Mouse (Mus musculus) forebrain, embryonic 13.5 days (tissue): ENCODE measurements around the gene Otoa. TPM values are rescaled to one million over a fixed set of nuclear protein-coding genes. Genes with fewer than 3 reads are reported as not detected.

Experiments
- ATAC-seq: fragments of 200-750 bp; cut with Nextera tagmentation; 2 replicates; pipeline ENCODE4 v1.8.0; 2017
- H3K27ac ChIP-seq: fragments of 300-500 bp; sonication (generic); 2 replicates; pipeline ENCODE4 v1.5.1; 2015; ENCODE audit warnings: inconsistent platforms, mild to moderate bottlenecking, moderate library complexity
- H3K27me3 ChIP-seq: fragments of 300-500 bp; sonication (generic); 2 replicates; pipeline ENCODE4 v1.6.1; 2015; ENCODE audit warnings: mild to moderate bottlenecking, inconsistent platforms
- H3K36me3 ChIP-seq: fragments of 300-500 bp; sonication (generic); 2 replicates; pipeline ENCODE4 v1.6.1; 2015; ENCODE audit warnings: mild to moderate bottlenecking, inconsistent platforms; ENCODE audit not compliant: poor library complexity, severe bottlenecking
- H3K4me1 ChIP-seq: fragments of 300-500 bp; sonication (generic); 2 replicates; pipeline ENCODE4 v1.6.1; 2015; ENCODE audit warnings: inconsistent platforms
- H3K4me2 ChIP-seq: fragments of 300-500 bp; sonication (generic); 2 replicates; pipeline ENCODE4 v1.6.1; 2015; ENCODE audit warnings: inconsistent platforms, mild to moderate bottlenecking, moderate library complexity
- H3K4me3 ChIP-seq: fragments of 300-500 bp; sonication (generic); 2 replicates; pipeline ENCODE4 v1.5.1; 2015; ENCODE audit warnings: mild to moderate bottlenecking, inconsistent platforms
- H3K9ac ChIP-seq: fragments of 300-500 bp; sonication (generic); 2 replicates; pipeline ENCODE4 v1.6.1; 2015; ENCODE audit warnings: mild to moderate bottlenecking, inconsistent platforms
- H3K9me3 ChIP-seq: fragments of 300-500 bp; sonication (generic); replicated peaks from 2 replicates; pipeline ENCODE4 v1.6.1; 2016; ENCODE audit warnings: inconsistent platforms
- WGBS: fragments of 180-500 bp; shearing (Covaris S2); methylation state at CpG from one replicate; pipeline ENCODE4 v1.1.7; 2015; 5-methylcytosine and 5-hydroxymethylcytosine counted together
- polyA plus RNA-seq: library from polyadenylated mRNA; unstranded; fragments of >200 nt; fragmentation: Nextera tagmentation; extraction: Ambion mirVana; gene quantifications from 2 replicates; pipeline ENCODE4 v1.2.1, GENCODE M21; 2015

Gene Otoa
- polyA plus RNA-seq, 1 experiment from 2014 or later: 0.31 TPM

DNA sequence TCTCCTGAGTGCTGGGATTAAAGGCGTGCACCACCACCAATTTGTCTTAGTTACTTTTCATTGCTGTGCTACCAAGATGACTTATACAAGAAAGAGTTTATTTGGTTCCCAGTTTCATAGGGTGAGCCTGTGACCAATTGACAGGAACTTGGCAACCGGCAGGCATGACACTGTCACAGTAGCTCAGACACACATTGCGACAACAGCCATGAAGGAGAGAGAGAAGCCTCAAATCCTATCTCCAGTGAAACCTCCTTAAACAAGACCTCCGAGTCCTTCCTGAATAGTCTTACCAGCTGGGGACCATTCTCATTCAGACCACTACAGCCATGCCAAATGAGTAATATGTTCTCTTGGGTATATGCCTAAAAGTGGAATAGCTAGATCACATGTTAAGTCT, 28.4 kb upstream of the Otoa start:
- H3K4me1 ChIP-seq: 0 out of 2 replicates have a peak, but pooled peaks cover 3% of the 10 kb centered on the region
- no peak for ATAC-seq
- H3K27me3 ChIP-seq: no peaks in the 10 kb centered on the region
- H3K4me2 ChIP-seq: no peak overlapping the region
- no peak overlapping the region for H3K9ac ChIP-seq
- no peaks in the 10 kb centered on the region for H3K9me3 ChIP-seq
- no peak overlapping the region for H3K27ac ChIP-seq
- H3K36me3 ChIP-seq: peaks cover 76% of the 10 kb centered on the region
- 94% methylated on average over 4 of the region's 4 CpGs for WGBS
- no peak overlapping the region for H3K4me3 ChIP-seq

- H3K4me2 ChIP-seq: no peak overlapping the region
- no peaks in the 10 kb centered on the region for H3K9me3 ChIP-seq
- no peak overlapping the region for H3K9ac ChIP-seq
- no peak overlapping the region for H3K27ac ChIP-seq
- peaks cover 57% of the 10 kb centered on the region for H3K36me3 ChIP-seq
- no peak overlapping the region for H3K4me3 ChIP-seq
- WGBS: 72% methylated on average over 6 of the region's 6 CpGs
- H3K4me1 ChIP-seq: 0 out of 2 replicates have a peak, but pooled peaks cover 3% of the 10 kb centered on the region
- no peaks in the 10 kb centered on the region for H3K27me3 ChIP-seq
- ATAC-seq: no peak
Observed at GRCm38 (mm10) chr7:121059477-121060218, 21.8 kb upstream of the Otoa start.

DNA sequence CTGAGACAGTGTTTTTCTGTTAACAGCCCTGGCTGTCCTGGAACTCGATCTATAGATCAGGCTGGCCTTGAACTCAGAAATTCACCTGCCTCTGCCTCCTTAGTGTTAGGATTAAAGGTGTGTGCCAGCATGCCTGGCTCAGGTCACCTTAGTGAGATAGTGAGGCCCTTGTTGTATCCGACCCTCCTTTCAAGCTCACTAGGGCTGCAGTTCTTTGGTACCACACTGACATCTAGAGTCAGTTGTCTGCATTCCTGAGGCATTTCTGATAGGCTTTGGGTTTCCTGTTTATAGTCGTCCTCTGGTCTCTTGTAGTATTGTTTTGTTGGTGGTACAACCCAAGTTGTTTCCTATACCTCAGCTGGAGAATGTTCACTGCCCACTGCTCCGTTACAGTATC, 17.1 kb upstream of the Otoa start:
- no peaks in the 10 kb centered on the region for H3K27me3 ChIP-seq
- H3K4me1 ChIP-seq: 0 out of 2 replicates have a peak, but pooled peaks cover 3% of the 10 kb centered on the region
- peaks cover 23% of the 10 kb centered on the region for H3K36me3 ChIP-seq
- no peak overlapping the region for H3K9ac ChIP-seq
- no peak overlapping the region for H3K4me3 ChIP-seq
- no peak for ATAC-seq
- H3K9me3 ChIP-seq: no peaks in the 10 kb centered on the region
- no peak overlapping the region for H3K4me2 ChIP-seq
- WGBS: 69% methylated on average over 4 of the region's 4 CpGs
- H3K27ac ChIP-seq: no peak overlapping the region

DNA sequence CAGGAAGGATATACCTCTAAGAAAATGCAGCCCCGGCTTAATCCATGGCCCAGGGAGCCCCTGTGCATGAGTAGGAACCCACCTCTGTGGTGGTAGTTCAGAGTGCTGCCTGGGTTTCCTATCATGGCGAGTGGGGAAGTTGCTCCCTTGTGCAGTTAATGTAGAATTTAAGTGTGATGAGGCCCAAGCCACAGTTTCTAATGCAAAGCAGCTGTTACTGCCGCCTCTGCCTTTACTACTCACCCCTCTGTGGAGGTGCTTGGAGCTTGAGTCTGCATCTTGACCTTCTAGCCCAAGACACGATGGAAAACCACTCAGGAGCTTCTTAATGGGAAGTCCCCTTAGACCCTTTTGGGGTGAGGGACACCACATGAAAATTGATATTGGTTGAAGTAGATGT, 10.2 kb upstream of the Otoa start:
- H3K9me3 ChIP-seq: no peaks in the 10 kb centered on the region
- H3K4me3 ChIP-seq: no peak overlapping the region
- ATAC-seq: no peak
- H3K27ac ChIP-seq: no peak overlapping the region
- H3K4me2 ChIP-seq: no peak overlapping the region
- 95% methylated on average over 4 of the region's 4 CpGs for WGBS
- H3K36me3 ChIP-seq: peaks cover 40% of the 10 kb centered on the region
- H3K27me3 ChIP-seq: no peaks in the 10 kb centered on the region
- no peaks in the 10 kb centered on the region for H3K4me1 ChIP-seq
- H3K9ac ChIP-seq: no peak overlapping the region

GRCm38 (mm10) chr7:121072506-121072905, 8.9 kb upstream of the Otoa start:
- Histone ChIP-seq H3K9me3 (no peaks in the 10 kb centered on the region), H3K27me3 (no peaks in the 10 kb centered on the region), H3K4me3 (no peak overlapping the region), H3K9ac (no peak overlapping the region), H3K27ac (no peak overlapping the region), H3K4me2 (no peak overlapping the region), H3K4me1 (no peaks in the 10 kb centered on the region), H3K36me3 (peaks cover 53% of the 10 kb centered on the region)
- ATAC-seq: no peak
- 91% methylated on average over 5 of the region's 5 CpGs for WGBS

DNA sequence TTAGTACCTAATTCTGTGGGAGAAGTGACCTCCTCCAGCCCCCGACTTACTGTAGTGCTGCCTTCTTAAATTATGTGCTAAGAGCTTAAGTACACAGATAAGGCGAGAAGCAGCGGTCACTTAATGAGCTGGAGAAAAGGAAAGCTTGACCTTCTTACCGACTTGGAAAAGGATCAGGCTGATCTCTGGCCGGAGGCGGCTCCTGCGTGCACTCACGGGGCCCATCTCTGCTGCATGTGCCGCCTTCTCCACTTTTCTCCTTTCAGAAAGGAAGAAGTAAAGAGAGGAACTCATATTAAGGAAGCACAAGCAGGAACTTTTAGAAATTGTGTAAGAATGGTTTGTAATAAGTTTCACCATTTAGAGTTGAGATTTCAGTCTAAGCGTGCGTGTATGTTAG, 7.2 kb upstream of the Otoa start, which contains the start of gene Igsf6:
Gene Igsf6 (minus strand): TSS at position 292 of the 400 bp plus-strand sequence.
- Histone ChIP-seq H3K27ac (no peak within 1 kb of the TSS), H3K4me2 (no peak within 1 kb of the TSS), H3K4me3 (no peak within 1 kb of the TSS), H3K9me3 (no peaks in the 10 kb centered on the region), H3K36me3 (peaks cover 52% of the 10 kb centered on the region), H3K9ac (no peak within 1 kb of the TSS), H3K4me1 (no peaks in the 10 kb centered on the region), H3K27me3 (no peaks in the 10 kb centered on the region)
- no peak for ATAC-seq
- 82% methylated on average over 11 of the region's 11 CpGs for WGBS

DNA sequence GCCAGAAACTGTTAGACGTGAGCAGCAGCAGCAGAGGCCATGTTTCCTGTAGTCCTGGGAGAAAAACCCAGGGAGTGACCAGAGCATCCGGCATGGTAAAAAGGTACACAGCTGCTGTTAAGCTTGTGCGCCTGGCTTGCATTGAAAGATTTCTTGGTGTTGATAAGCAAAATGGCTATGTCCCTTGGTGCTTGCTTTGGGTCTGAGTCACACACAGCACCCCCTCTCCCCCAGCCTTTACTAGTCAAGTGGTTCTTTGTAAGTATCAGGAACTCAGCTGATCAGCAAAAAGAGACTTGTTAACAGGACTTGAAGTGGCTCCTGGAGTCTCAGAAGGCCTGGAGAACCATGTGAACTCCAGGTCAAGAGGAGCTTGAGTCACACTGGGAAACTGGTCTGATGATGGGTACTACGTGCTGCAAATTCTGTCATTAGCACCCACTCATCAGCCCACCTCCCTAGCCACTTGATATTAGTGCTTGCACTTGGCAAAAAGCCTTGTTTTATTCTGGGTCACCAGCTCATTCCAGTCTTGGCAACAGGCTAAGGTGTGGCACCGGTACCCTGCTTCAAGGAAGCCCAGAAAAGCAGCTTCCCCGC, 6.5 kb upstream of the Otoa start:
- Histone ChIP-seq H3K4me2 (no peak overlapping the region), H3K27me3 (no peaks in the 10 kb centered on the region), H3K4me1 (no peaks in the 10 kb centered on the region), H3K36me3 (peaks cover 52% of the 10 kb centered on the region), H3K9ac (no peak overlapping the region), H3K9me3 (no peaks in the 10 kb centered on the region), H3K4me3 (no peak overlapping the region), H3K27ac (no peak overlapping the region)
- ATAC-seq: no peak
- WGBS: 83% methylated on average over 6 of the region's 6 CpGs

DNA sequence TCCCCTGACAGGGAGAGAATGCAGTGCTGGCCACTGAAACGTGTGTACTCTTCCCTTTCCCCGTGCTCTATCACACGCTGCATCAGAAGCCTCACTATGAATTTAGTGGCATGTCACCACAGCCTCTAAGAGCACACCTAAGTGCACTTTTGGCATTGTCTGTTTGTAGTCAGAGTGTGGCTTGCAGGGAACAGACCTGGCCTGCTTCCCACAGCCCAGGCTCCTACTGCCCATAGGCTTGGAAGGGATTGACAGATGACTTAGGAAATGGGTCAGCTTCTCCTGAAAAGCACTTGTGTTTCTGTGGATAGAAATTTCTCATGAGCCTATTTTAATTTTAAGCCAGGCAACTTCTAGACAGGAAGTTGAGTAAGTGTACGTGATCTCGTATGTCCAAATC, 6.0 kb upstream of the Otoa start:
- Histone ChIP-seq H3K9ac (no peak overlapping the region), H3K27me3 (no peaks in the 10 kb centered on the region), H3K27ac (no peak overlapping the region), H3K4me2 (no peak overlapping the region), H3K4me3 (no peak overlapping the region), H3K9me3 (no peaks in the 10 kb centered on the region), H3K36me3 (peaks cover 48% of the 10 kb centered on the region), H3K4me1 (no peaks in the 10 kb centered on the region)
- ATAC-seq: no peak
- WGBS: 95% methylated on average over 5 of the region's 5 CpGs

DNA sequence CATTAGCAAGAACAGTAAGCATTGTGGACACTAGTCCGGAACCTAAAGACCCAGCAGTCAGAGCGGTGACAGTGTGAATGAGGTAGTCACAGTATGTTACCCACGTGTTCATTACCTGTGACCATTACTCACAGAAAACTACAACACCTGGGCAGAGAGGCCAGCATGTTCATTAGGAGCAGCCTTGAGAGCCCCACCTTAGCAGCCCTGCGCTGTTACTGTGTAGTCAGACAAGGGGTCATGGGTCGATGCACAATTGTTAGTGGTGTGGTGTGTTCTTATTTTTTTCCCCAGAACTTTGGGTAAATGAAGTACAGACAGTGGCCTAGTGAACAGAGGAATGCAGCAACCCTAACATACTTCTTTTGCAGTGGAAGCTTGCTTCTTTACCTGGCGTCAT, 4.1 kb upstream of the Otoa start:
- ATAC-seq: peak; percentile 48; the same call in 1 of the 2 replicates
- Histone ChIP-seq H3K9me3 (no peaks in the 10 kb centered on the region), H3K4me1 (no peaks in the 10 kb centered on the region), H3K36me3 (peaks cover 35% of the 10 kb centered on the region), H3K27me3 (no peaks in the 10 kb centered on the region), H3K4me2 (no peak overlapping the region), H3K27ac (no peak overlapping the region), H3K4me3 (no peak overlapping the region), H3K9ac (no peak overlapping the region)
- WGBS: 86% methylated on average over 6 of the region's 6 CpGs

- Histone ChIP-seq H3K9ac (no peak overlapping the region), H3K4me2 (no peak overlapping the region), H3K4me1 (peaks cover 4% of the 10 kb centered on the region), H3K36me3 (peaks cover 35% of the 10 kb centered on the region), H3K4me3 (no peak overlapping the region), H3K9me3 (no peaks in the 10 kb centered on the region), H3K27ac (no peak overlapping the region), H3K27me3 (no peaks in the 10 kb centered on the region)
- WGBS: 6% methylated on average over 5 of the region's 5 CpGs
- ATAC-seq: peak; percentile 88
Observed at GRCm38 (mm10) chr7:121077829-121078228, 3.6 kb upstream of the Otoa start.

GRCm38 (mm10) chr7:121081816-121082215, 366 bp downstream of the Otoa start:
- no peak overlapping the region for H3K9ac ChIP-seq
- no peak overlapping the region for H3K4me3 ChIP-seq
- H3K4me2 ChIP-seq: no peak overlapping the region
- H3K27ac ChIP-seq: no peak overlapping the region
- no peaks in the 10 kb centered on the region for H3K27me3 ChIP-seq
- ATAC-seq: no peak
- H3K4me1 ChIP-seq: peaks cover 18% of the 10 kb centered on the region
- H3K36me3 ChIP-seq: peaks cover 20% of the 10 kb centered on the region
- WGBS: 88% methylated on average over 2 of the region's 2 CpGs
- H3K9me3 ChIP-seq: no peaks in the 10 kb centered on the region

DNA sequence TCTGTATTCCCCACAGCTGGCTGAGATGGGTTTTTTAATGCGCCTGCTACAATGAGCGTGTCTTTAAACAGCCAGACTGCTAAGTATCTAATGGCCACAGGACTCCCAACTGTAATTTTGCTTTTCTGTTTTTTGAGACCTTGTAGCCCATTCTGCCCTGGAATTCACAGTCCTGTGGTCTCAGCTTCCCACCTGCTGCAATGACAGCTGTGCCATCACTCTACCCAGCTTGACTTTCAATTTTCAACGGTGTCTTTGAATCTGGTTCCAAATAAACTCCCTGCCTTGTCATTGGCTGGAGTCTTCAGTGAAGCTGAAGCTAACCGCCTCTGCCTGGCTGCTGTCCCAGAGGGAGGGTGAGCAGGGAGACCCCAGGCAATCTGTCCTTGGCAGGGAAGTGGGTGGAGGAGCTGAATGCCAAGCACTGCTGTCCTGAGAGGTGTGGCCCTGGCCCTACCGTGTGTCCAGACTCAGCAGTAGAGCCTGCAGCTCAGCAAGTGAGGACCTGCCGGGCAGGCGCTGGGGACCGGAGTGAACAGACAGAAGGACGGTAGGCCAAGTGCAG, 1.6 kb downstream of the Otoa start:
- ATAC-seq: peak; percentile 64; the same call in 1 of the 2 replicates
- Histone ChIP-seq H3K4me2 (no peak overlapping the region), H3K27ac (peak overlapping the region; percentile 25; the same call in 1 of the 2 replicates), H3K27me3 (no peaks in the 10 kb centered on the region), H3K4me1 (peaks cover 18% of the 10 kb centered on the region), H3K4me3 (no peak overlapping the region), H3K9ac (no peak overlapping the region), H3K36me3 (peaks cover 11% of the 10 kb centered on the region; the same call in 1 of the 2 replicates), H3K9me3 (no peaks in the 10 kb centered on the region)
- 75% methylated on average over 9 of the region's 9 CpGs for WGBS
